Mouse (Mus musculus): Measurements from ENCODE around the gene Slc44a1.
A peak's percentile ranks its signal among the peaks of the same experiment; 100 is the strongest.

Gene Slc44a1

DNA sequence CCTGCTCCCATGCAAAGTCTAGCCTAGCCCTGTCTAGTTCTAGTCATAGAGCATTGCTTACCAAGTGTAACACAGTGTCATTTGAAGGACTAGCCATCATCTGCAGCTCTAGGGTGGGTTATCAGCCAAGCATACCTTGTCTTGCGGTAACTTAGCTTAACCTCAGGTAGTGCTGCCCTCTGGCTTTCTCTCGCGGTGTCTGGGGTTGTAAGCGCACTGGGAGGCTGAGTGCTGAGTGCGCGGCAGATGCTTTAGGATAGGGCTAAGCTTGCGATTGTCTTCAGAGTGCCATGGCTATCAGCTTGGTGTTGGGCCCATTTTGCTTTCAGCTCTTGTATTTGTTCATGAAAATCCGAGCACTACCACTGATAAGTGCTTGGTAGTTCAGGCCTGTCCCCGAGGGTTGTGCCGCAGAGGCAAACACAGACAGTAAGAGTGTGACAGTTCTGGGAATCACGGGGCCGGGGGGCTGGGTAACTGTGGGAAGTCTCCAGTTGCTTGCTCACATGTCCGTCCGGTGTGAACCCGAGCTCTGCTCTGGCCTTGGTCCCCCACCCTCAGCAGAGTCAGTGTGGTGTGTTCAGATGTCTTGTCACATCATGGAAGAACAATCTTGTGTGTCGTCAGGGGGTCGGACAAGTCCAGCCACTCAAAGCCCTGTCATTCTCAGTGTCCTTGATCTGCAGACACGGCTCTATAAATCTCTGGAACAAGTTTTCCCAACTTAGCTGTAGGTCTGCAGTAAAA lies 22.5 kb downstream of the Slc44a1 start:
- no peaks in the 10 kb centered on the region for H3K9me3 ChIP-seq (ENCODE audit: low read length)
- peak overlapping the region; percentile 37 for H3K4me3 ChIP-seq (replicated peaks; ENCODE audit: low read length)
- no peaks in the 10 kb centered on the region for H3K27me3 ChIP-seq (ENCODE audit: insufficient read depth, low read length)

DNA sequence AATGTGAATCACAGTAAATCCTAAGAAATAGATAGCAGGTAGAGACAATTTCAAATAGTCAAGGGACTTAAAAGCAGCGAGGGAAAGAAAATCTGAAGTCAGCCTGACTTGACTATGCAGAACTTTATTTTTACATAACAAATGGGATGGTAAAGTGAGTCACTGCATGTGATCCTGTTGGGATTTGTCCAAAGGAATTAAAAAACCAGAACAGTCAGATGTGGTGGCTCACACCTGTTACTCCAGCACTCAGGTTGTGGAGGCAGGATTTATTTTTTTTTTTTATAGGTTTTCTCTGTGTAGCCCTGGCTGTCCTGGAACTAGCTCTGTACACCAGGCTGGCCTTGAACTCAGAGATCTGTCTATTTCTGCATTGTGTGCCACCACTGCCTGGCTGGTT lies 25.7 kb downstream of the Slc44a1 start:
- Histone ChIP-seq H3K9me3 (ENCODE audit: low read length) (no peaks in the 10 kb centered on the region), H3K36me3 (ENCODE audit: insufficient read depth, low read length) (no peaks in the 10 kb centered on the region; the same call in 1 of the 2 replicates), H3K27me3 (ENCODE audit: insufficient read depth, low read length) (no peaks in the 10 kb centered on the region), H3K4me3 (replicated peaks; ENCODE audit: low read length) (no peak overlapping the region), H3K4me1 (replicated peaks; ENCODE audit: low read depth, low read length) (peaks cover 71% of the 10 kb centered on the region)
- TF ChIP-seq POU5F1 (IDR thresholded peaks at IDR 0.05; ENCODE audit: borderline replicate concordance, low read length) (no peak), NANOG (IDR thresholded peaks at IDR 0.05; ENCODE audit: borderline replicate concordance, low read length) (no peak), CTCF (conservative IDR thresholded peaks at IDR 0.05; ENCODE audit: low read length) (no peak)

More for the DNA sequence above, 22.5 kb downstream of the Slc44a1 start:
- Histone ChIP-seq H3K4me1 (replicated peaks; ENCODE audit: low read depth, low read length) (peaks cover 64% of the 10 kb centered on the region), H3K36me3 (ENCODE audit: insufficient read depth, low read length) (no peaks in the 10 kb centered on the region)
- TF ChIP-seq CTCF (conservative IDR thresholded peaks at IDR 0.05; ENCODE audit: low read length) (peak; percentile 11; the same call in 1 of the 2 replicates), NANOG (IDR thresholded peaks at IDR 0.05; ENCODE audit: borderline replicate concordance, low read length) (no peak)

DNA sequence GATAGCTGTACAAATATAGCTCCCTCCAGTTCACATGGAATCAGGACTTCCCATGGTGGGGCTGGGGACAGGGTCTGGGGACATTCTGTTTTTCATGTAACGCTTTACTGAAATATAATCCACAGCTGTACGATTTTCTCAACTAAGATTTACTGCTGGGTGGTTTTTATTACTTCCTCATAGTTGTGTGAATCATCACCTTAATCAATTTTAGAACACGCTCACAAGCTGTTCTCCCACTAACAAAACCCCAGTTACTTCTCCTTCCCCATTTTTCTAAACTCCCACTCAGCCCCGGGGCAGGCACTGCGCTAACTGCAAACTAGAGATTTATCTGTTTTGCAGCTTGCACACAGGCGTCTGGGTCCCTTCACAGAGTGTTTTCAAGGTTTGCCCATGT lies 28.8 kb downstream of the Slc44a1 start:
- Histone ChIP-seq H3K4me3 (replicated peaks; ENCODE audit: low read length) (no peak overlapping the region), H3K4me1 (replicated peaks; ENCODE audit: low read depth, low read length) (peaks cover 55% of the 10 kb centered on the region), H3K9me3 (ENCODE audit: low read length) (no peaks in the 10 kb centered on the region), H3K36me3 (ENCODE audit: insufficient read depth, low read length) (no peaks in the 10 kb centered on the region; the same call in 1 of the 2 replicates), H3K27me3 (ENCODE audit: insufficient read depth, low read length) (no peaks in the 10 kb centered on the region)
- TF ChIP-seq POU5F1 (IDR thresholded peaks at IDR 0.05; ENCODE audit: borderline replicate concordance, low read length) (no peak), CTCF (conservative IDR thresholded peaks at IDR 0.05; ENCODE audit: low read length) (no peak), NANOG (IDR thresholded peaks at IDR 0.05; ENCODE audit: borderline replicate concordance, low read length) (no peak)

DNA sequence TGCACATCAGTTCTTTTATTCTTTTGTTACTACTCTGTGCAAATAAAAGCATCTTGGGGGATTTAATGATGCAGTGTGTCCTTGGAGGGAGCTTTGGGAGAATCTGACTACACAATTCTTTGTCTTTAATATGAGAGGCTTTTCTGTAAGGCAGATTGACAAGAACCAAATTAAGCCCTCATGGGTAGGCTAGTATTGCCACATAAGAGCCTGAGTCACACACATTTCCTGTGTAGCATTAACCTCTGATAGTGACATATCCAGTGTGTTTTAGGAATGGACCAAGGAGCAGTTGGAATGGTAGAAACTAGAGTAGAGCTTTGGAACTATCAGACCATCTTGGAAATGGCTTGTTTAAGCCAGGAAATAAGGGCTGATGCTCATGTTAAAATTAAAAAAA lies 33.9 kb downstream of the Slc44a1 start:
- H3K27me3 ChIP-seq (ENCODE audit: insufficient read depth, low read length), result no peaks in the 10 kb centered on the region
- TF ChIP-seq CTCF (conservative IDR thresholded peaks at IDR 0.05; ENCODE audit: low read length), result no peak
- no peaks in the 10 kb centered on the region; the same call in 1 of the 2 replicates for H3K36me3 ChIP-seq (ENCODE audit: insufficient read depth, low read length)
- peaks cover 40% of the 10 kb centered on the region for H3K4me1 ChIP-seq (replicated peaks; ENCODE audit: low read depth, low read length)
- H3K4me3 ChIP-seq (replicated peaks; ENCODE audit: low read length), result no peak overlapping the region
- no peaks in the 10 kb centered on the region for H3K9me3 ChIP-seq (ENCODE audit: low read length)

DNA sequence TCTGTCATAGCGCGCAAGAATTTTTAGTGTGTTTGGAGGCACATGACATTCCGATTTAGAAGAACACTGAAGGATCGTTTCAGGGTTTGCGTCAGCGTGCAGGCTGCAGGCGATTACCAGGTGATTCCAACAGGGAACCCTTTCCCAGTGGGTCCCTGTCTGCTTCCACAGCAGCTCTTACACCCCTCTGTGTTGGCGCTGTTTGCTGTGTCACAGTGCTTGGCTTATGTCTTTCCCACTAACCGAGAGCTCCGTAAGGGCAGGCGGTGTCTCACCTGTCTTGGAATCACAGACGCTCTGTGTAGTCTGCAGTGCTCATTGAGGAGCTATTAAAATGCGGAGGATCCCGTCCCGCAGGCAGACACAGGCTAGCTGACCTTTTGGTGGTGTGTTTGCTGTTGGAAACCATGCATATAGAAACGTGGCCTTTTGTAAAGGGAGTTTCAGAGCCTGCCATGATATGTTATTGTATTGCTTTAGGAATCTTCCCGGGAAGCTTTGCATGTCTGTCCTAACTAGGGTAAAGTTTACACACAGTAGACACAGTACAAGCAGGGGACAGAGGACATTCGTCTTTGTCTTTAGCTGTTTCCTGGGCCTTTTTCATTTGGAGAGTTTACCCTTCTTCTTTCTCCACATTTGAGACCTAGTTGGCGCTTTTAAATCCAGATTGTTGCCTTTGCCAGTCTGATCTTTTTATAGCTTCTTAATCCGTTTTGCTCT lies 35.2 kb downstream of the Slc44a1 start:
- no peaks in the 10 kb centered on the region for H3K9me3 ChIP-seq (ENCODE audit: low read length)
- 0 out of 2 replicates have a peak overlapping the region, but pooled peaks have one; percentile 14 for H3K4me3 ChIP-seq (replicated peaks; ENCODE audit: low read length)
- no peak for TF ChIP-seq CTCF (conservative IDR thresholded peaks at IDR 0.05; ENCODE audit: low read length)
- no peak for TF ChIP-seq NANOG (IDR thresholded peaks at IDR 0.05; ENCODE audit: borderline replicate concordance, low read length)
- no peak for TF ChIP-seq POU5F1 (IDR thresholded peaks at IDR 0.05; ENCODE audit: borderline replicate concordance, low read length)
- peaks cover 36% of the 10 kb centered on the region for H3K4me1 ChIP-seq (replicated peaks; ENCODE audit: low read depth, low read length)
- H3K36me3 ChIP-seq (ENCODE audit: insufficient read depth, low read length), result no peaks in the 10 kb centered on the region; the same call in 1 of the 2 replicates
- H3K27me3 ChIP-seq (ENCODE audit: insufficient read depth, low read length), result no peaks in the 10 kb centered on the region

DNA sequence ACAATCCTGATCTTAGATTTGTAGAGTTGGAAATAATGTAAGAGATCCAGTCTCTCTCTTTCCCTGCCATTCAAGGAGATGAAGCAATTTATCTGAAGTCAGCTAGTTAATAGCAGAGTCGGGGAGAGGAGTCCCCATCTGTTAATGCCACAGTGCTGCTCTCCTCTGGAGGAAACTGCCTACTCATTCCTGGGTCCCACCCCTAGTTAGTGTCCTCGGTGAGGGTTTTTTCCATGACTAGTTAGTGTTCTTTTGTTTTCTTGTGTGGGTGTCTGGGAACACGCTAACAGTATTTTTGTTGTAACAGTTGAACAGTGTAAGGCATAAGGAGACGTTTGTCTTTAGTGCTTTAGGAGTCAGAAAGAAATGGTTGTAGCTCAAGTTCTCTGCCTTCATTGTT lies 38.4 kb downstream of the Slc44a1 start:
- Histone ChIP-seq H3K27me3 (ENCODE audit: insufficient read depth, low read length) (no peaks in the 10 kb centered on the region), H3K4me3 (replicated peaks; ENCODE audit: low read length) (no peak overlapping the region), H3K9me3 (ENCODE audit: low read length) (no peaks in the 10 kb centered on the region), H3K36me3 (ENCODE audit: insufficient read depth, low read length) (peaks cover 24% of the 10 kb centered on the region), H3K4me1 (replicated peaks; ENCODE audit: low read depth, low read length) (peaks cover 37% of the 10 kb centered on the region)
- no peak for TF ChIP-seq CTCF (conservative IDR thresholded peaks at IDR 0.05; ENCODE audit: low read length)
- TF ChIP-seq POU5F1 (IDR thresholded peaks at IDR 0.05; ENCODE audit: borderline replicate concordance, low read length), result no peak
- TF ChIP-seq NANOG (IDR thresholded peaks at IDR 0.05; ENCODE audit: borderline replicate concordance, low read length), result no peak

DNA sequence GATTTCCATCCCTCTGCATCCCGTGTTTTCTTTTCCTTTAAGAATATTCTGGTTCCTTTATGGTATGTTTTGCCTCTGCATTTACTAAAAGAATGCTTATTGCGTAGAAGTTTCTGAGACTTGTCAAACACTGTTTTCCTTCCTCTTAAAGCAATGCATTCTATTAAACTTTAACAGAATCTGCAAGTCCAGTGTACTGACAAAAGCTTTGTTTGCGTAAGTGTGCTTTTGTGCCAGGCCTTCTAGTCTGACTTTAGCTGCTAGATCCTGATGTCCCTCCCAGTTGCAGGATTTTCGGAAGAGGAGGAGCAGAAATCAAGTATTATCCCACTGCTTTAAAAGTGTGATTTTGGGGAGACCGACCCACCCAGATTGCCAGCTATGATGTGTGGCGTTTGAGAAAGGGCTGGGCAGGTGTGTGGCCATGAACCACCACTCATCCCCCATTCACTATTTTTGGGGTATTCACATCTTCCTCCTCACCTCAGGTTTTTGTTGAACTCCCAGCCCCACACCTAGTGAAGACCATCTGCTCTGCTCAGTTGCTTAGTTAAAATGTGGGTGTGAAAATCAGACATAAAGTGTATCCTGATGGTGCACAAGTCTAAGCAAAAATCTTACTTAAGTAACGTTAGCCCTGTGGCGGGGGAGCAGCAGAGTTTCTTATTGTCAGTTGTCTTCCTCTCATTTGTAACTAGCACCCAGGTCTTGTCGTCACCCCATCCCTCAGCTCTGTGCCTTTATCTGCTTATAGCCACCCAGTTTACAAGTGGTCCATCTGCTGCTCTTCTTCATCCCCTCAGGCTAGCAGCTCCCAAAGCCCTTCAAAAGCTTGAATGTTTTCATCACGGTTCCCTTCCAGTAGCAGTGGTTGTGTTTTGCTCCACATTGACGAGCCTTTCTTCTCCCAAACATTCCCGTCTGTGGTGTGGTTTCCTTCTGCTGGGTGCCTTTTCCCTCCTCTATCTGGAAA lies 47.3 kb downstream of the Slc44a1 start:
- peaks cover 34% of the 10 kb centered on the region for H3K36me3 ChIP-seq (ENCODE audit: insufficient read depth, low read length)
- peaks cover 57% of the 10 kb centered on the region for H3K4me1 ChIP-seq (replicated peaks; ENCODE audit: low read depth, low read length)
- TF ChIP-seq NANOG (IDR thresholded peaks at IDR 0.05; ENCODE audit: borderline replicate concordance, low read length) (no peak), CTCF (conservative IDR thresholded peaks at IDR 0.05; ENCODE audit: low read length) (no peak), POU5F1 (IDR thresholded peaks at IDR 0.05; ENCODE audit: borderline replicate concordance, low read length) (no peak)
- H3K4me3 ChIP-seq (replicated peaks; ENCODE audit: low read length), result no peak overlapping the region
- no peaks in the 10 kb centered on the region for H3K9me3 ChIP-seq (ENCODE audit: low read length)
- no peaks in the 10 kb centered on the region for H3K27me3 ChIP-seq (ENCODE audit: insufficient read depth, low read length)

DNA sequence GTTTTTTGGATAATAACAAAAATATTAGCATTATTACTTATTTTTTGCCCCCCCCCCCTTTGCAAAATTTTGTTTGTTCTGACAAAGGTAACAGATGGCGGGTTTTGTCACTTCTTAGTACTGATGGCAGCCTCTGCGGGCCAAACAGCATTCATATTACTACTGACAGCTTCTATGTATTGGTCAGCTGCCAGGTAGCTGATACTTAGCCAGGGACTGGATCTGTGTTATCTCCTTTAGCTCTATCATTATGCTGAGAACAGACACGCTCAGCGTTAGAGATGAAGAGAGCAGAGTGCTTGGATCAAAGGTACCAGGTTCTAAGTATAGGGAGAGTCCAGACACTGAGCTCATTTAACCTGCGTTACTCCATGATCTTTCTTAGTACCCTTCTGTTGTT lies 48.6 kb downstream of the Slc44a1 start:
- Histone ChIP-seq H3K27me3 (ENCODE audit: insufficient read depth, low read length) (no peaks in the 10 kb centered on the region), H3K9me3 (ENCODE audit: low read length) (no peaks in the 10 kb centered on the region), H3K4me1 (replicated peaks; ENCODE audit: low read depth, low read length) (peaks cover 61% of the 10 kb centered on the region), H3K36me3 (ENCODE audit: insufficient read depth, low read length) (peaks cover 22% of the 10 kb centered on the region; the same call in 1 of the 2 replicates), H3K4me3 (replicated peaks; ENCODE audit: low read length) (no peak overlapping the region)
- TF ChIP-seq CTCF (conservative IDR thresholded peaks at IDR 0.05; ENCODE audit: low read length) (no peak), POU5F1 (IDR thresholded peaks at IDR 0.05; ENCODE audit: borderline replicate concordance, low read length) (no peak), NANOG (IDR thresholded peaks at IDR 0.05; ENCODE audit: borderline replicate concordance, low read length) (no peak)

Data from E14TG2a.4 (cell line).